Mouse (Mus musculus) lung, embryonic 16.5 days (tissue): ENCODE results near the gene Cldn11. TPM values are rescaled to one million over a fixed set of nuclear protein-coding genes. Genes with fewer than 3 reads are reported as not detected.

Experiments
- ATAC-seq: fragments of 200-750 bp; cut with Nextera tagmentation; 2 replicates; pipeline ENCODE4 v1.8.0; 2017; ENCODE audit warnings: low read depth, mild to moderate bottlenecking, moderate library complexity
- H3K27ac ChIP-seq: fragments of 300-500 bp; sonication (generic); 2 replicates; pipeline ENCODE4 v1.5.1; 2014; ENCODE audit warnings: mild to moderate bottlenecking, control low read depth, low read length
- H3K27me3 ChIP-seq: fragments of 300-500 bp; sonication (generic); 2 replicates; pipeline ENCODE4 v1.6.1; 2014; ENCODE audit warnings: low read depth, low read length, mixed read lengths; ENCODE audit not compliant: control insufficient read depth, insufficient read depth
- H3K36me3 ChIP-seq: fragments of 300-500 bp; sonication (generic); 2 replicates; pipeline ENCODE4 v1.6.1; 2014; ENCODE audit warnings: low read length; ENCODE audit not compliant: control insufficient read depth, insufficient read depth
- H3K4me1 ChIP-seq: fragments of 300-500 bp; sonication (generic); replicated peaks from 2 replicates; pipeline ENCODE4 v1.6.1; 2014; ENCODE audit warnings: low read length, mixed read lengths; ENCODE audit not compliant: control insufficient read depth, insufficient read depth
- H3K4me2 ChIP-seq: fragments of 300-500 bp; sonication (generic); 2 replicates; pipeline ENCODE4 v1.6.1; 2014; ENCODE audit warnings: low read depth, low read length, control low read depth
- H3K4me3 ChIP-seq: fragments of 300-500 bp; sonication (generic); 2 replicates; pipeline ENCODE4 v1.5.1; 2014; ENCODE audit warnings: mild to moderate bottlenecking, low read length, control low read depth
- H3K9ac ChIP-seq: fragments of 300-500 bp; sonication (generic); 2 replicates; pipeline ENCODE4 v1.6.1; 2014; ENCODE audit warnings: low read length, control low read depth
- H3K9me3 ChIP-seq: fragments of 300-500 bp; sonication (generic); 2 replicates; pipeline ENCODE4 v1.6.1; 2016; ENCODE audit warnings: low read length; ENCODE audit not compliant: control insufficient read depth
- whole genome bisulfite sequencing: fragments of 180-500 bp; shearing (Covaris S2); extraction: QIAGEN DNeasy Blood & Tissue Kit; methylation state at CpG from one replicate; pipeline ENCODE4 v1.1.7; 2014; 5-methylcytosine and 5-hydroxymethylcytosine counted together
- polyA plus RNA-seq: library from polyadenylated mRNA; unstranded; fragments of >200 nt; fragmentation: Nextera tagmentation; extraction: Ambion mirVana; gene quantifications from 2 replicates; pipeline ENCODE4 v1.2.1, GENCODE M21; 2015

Cldn11 gene
- polyA plus RNA-seq, 1 experiment from 2014 or later: 5.8 TPM

- H3K9me3 ChIP-seq: no peaks in the 10 kb centered on the region
- 37% methylated on average over 10 of the region's 10 CpGs for WGBS
- no peaks in the 10 kb centered on the region for H3K4me1 ChIP-seq
- no peaks in the 10 kb centered on the region for H3K27me3 ChIP-seq
- H3K9ac ChIP-seq: no peak overlapping the region
- H3K4me3 ChIP-seq: no peak overlapping the region
- no peak overlapping the region for H3K4me2 ChIP-seq
- no peak for ATAC-seq
- H3K27ac ChIP-seq: no peak overlapping the region
- no peaks in the 10 kb centered on the region for H3K36me3 ChIP-seq
Measured at GRCm38 (mm10) chr3:31191402-31191801, 41.7 kb downstream of the Cldn11 start.

- H3K4me1 ChIP-seq: peaks cover 3% of the 10 kb centered on the region; the same call in 1 of the 2 replicates
- no peak overlapping the region for H3K4me3 ChIP-seq
- no peak for ATAC-seq
- no peak overlapping the region for H3K9ac ChIP-seq
- H3K4me2 ChIP-seq: no peak overlapping the region
- no peaks in the 10 kb centered on the region for H3K36me3 ChIP-seq
- WGBS: 58% methylated on average over 17 of the region's 17 CpGs
- H3K9me3 ChIP-seq: no peaks in the 10 kb centered on the region
- H3K27ac ChIP-seq: no peak overlapping the region
- H3K27me3 ChIP-seq: no peaks in the 10 kb centered on the region
Measured at GRCm38 (mm10) chr3:31199162-31199877, 49.6 kb downstream of the Cldn11 start.

- H3K9ac ChIP-seq: no peak overlapping the region
- no peak overlapping the region for H3K4me3 ChIP-seq
- no peak overlapping the region for H3K4me2 ChIP-seq
- no peaks in the 10 kb centered on the region for H3K36me3 ChIP-seq
- H3K27me3 ChIP-seq: no peaks in the 10 kb centered on the region
- H3K9me3 ChIP-seq: no peaks in the 10 kb centered on the region
- peaks cover 11% of the 10 kb centered on the region for H3K4me1 ChIP-seq
- ATAC-seq: no peak
- no peak overlapping the region for H3K27ac ChIP-seq
- 88% methylated on average over 11 of the region's 11 CpGs for WGBS
Measured at GRCm38 (mm10) chr3:31203947-31204346, 54.2 kb downstream of the Cldn11 start.

GRCm38 (mm10) chr3:31205167-31205566, 55.4 kb downstream of the Cldn11 start:
- no peaks in the 10 kb centered on the region for H3K9me3 ChIP-seq
- no peaks in the 10 kb centered on the region for H3K36me3 ChIP-seq
- no peaks in the 10 kb centered on the region for H3K27me3 ChIP-seq
- H3K4me2 ChIP-seq: no peak overlapping the region
- ATAC-seq: no peak
- H3K4me1 ChIP-seq: peaks cover 13% of the 10 kb centered on the region
- H3K27ac ChIP-seq: no peak overlapping the region
- no peak overlapping the region for H3K9ac ChIP-seq
- WGBS: 73% methylated on average over 3 of the region's 3 CpGs
- no peak overlapping the region for H3K4me3 ChIP-seq

- Histone ChIP-seq H3K36me3 (no peaks in the 10 kb centered on the region), H3K9ac (no peak overlapping the region), H3K27me3 (no peaks in the 10 kb centered on the region), H3K4me2 (no peak overlapping the region), H3K9me3 (no peaks in the 10 kb centered on the region), H3K4me3 (no peak overlapping the region), H3K27ac (no peak overlapping the region), H3K4me1 (peaks cover 13% of the 10 kb centered on the region)
- ATAC-seq: no peak
- 26% methylated on average over 4 of the region's 4 CpGs for WGBS
Measured at GRCm38 (mm10) chr3:31208046-31208445, 58.3 kb downstream of the Cldn11 start.

GRCm38 (mm10) chr3:31208458-31208994, 58.8 kb downstream of the Cldn11 start:
- H3K36me3 ChIP-seq: no peaks in the 10 kb centered on the region
- H3K9ac ChIP-seq: no peak overlapping the region
- ATAC-seq: no peak
- 6% methylated on average over 6 of the region's 6 CpGs for WGBS
- no peak overlapping the region for H3K4me3 ChIP-seq
- H3K9me3 ChIP-seq: no peaks in the 10 kb centered on the region
- peaks cover 13% of the 10 kb centered on the region for H3K4me1 ChIP-seq
- no peaks in the 10 kb centered on the region for H3K27me3 ChIP-seq
- H3K4me2 ChIP-seq: peak overlapping the region; percentile 52
- H3K27ac ChIP-seq: no peak overlapping the region

- Histone ChIP-seq H3K4me3 (peak overlapping the region; percentile 24; the same call in 1 of the 2 replicates), H3K9me3 (no peaks in the 10 kb centered on the region), H3K27me3 (no peaks in the 10 kb centered on the region), H3K4me2 (peak overlapping the region; percentile 52), H3K9ac (peak overlapping the region; percentile 39; the same call in 1 of the 2 replicates), H3K4me1 (peaks cover 13% of the 10 kb centered on the region), H3K36me3 (no peaks in the 10 kb centered on the region), H3K27ac (no peak overlapping the region)
- WGBS: 7% methylated on average over 19 of the region's 19 CpGs
- ATAC-seq: no peak
Measured at GRCm38 (mm10) chr3:31209001-31209400, 59.3 kb downstream of the Cldn11 start.

GRCm38 (mm10) chr3:31212205-31213038, 62.7 kb downstream of the Cldn11 start:
- Histone ChIP-seq H3K4me2 (no peak overlapping the region), H3K4me1 (peaks cover 11% of the 10 kb centered on the region), H3K27ac (no peak overlapping the region), H3K36me3 (no peaks in the 10 kb centered on the region), H3K27me3 (no peaks in the 10 kb centered on the region), H3K4me3 (no peak overlapping the region), H3K9ac (no peak overlapping the region), H3K9me3 (no peaks in the 10 kb centered on the region)
- no peak for ATAC-seq
- 52% methylated on average over 9 of the region's 9 CpGs for WGBS

GRCm38 (mm10) chr3:31213802-31214201, 64.1 kb downstream of the Cldn11 start:
- Histone ChIP-seq H3K9me3 (no peaks in the 10 kb centered on the region), H3K9ac (no peak overlapping the region), H3K27ac (no peak overlapping the region), H3K4me1 (peaks cover 4% of the 10 kb centered on the region; the same call in 1 of the 2 replicates), H3K27me3 (no peaks in the 10 kb centered on the region), H3K36me3 (no peaks in the 10 kb centered on the region), H3K4me3 (no peak overlapping the region), H3K4me2 (no peak overlapping the region)
- no peak for ATAC-seq
- 20% methylated on average over 3 of the region's 3 CpGs for WGBS
